In genomic region chr12:15800196-15800913, GRCm38 (mm10) we compare ENCODE assay signal across 10 mouse cellular contexts. TPM values are rescaled to one million over a fixed set of nuclear protein-coding genes. Genes with fewer than 3 reads are reported as not detected.
DNase-seq lines count a peak whose midpoint lies in the region; ATAC-seq lines count a peak whose summit lies in the region.
"Had no signal": no experiment of that assay in that cellular context is flagged by ENCODE, and none has a peak within 500 bp of the region (broad histone marks: within the 10 kb centered on the region; RNA-seq: fewer than 3 reads in every experiment).

No protein-coding gene starts in this region.

- ATAC-seq in hindbrain, embryonic 13.5 days (ENCODE audit: low FRiP score) = 0 out of 2 replicates have a peak, but pooled peaks have one; percentile 14
- peak; percentile 38 for ATAC-seq in heart, embryonic 16.5 days (replicated peaks; ENCODE audit: extremely low read depth, insufficient read depth, low FRiP score)
- peak; percentile 44; the same call in 1 of the 2 replicates for ATAC-seq in lung, embryonic 16.5 days (ENCODE audit: low read depth)
- no peak for ATAC-seq in granulocyte monocyte progenitor cell, adult 5-6 weeks (replicated peaks; ENCODE audit: poor library complexity, severe bottlenecking)

- peak overlapping the region; percentile 25; the same call in 1 of the 2 replicates for H3K27ac ChIP-seq in hindbrain, embryonic 13.5 days
- no peak overlapping the region for H3K27ac ChIP-seq in hindbrain, embryonic 10.5 days
- H3K27ac ChIP-seq in heart, embryonic 16.5 days (ENCODE audit: low read length) = peak overlapping the region; percentile 77
- peak overlapping the region; percentile 0; the same call in 1 of the 2 replicates for H3K27ac ChIP-seq in lung, embryonic 16.5 days (ENCODE audit: low read length)

- H3K9ac ChIP-seq in hindbrain, embryonic 13.5 days = no peak overlapping the region
- H3K9ac ChIP-seq in heart, embryonic 16.5 days (ENCODE audit: low read length) = no peak overlapping the region
- H3K9ac ChIP-seq in lung, embryonic 16.5 days (ENCODE audit: low read length) = no peak overlapping the region

- 81% methylated on average over 4 of the region's 4 CpGs for WGBS in hindbrain, embryonic 13.5 days
- 89% methylated on average over 4 of the region's 4 CpGs for WGBS in hindbrain, embryonic 10.5 days
- WGBS in heart, embryonic 16.5 days = 46% methylated on average over 4 of the region's 4 CpGs
- 73% methylated on average over 4 of the region's 4 CpGs for WGBS in lung, embryonic 16.5 days

- no peak for DNase-seq in hindbrain, embryonic 10.5 days (ENCODE audit: low spot score)
- DNase-seq in brain, adult 2 months (ENCODE audit: low read depth, low spot score) = peak; percentile 13
- no peak for DNase-seq in frontal cortex, adult 2 months (ENCODE audit: extremely low spot score in 1 of 2, low spot score in 1 of 2)
- DNase-seq in frontal cortex, postnatal 10 days (ENCODE audit: low spot score in 2 of 2) = no peak
- DNase-seq: cerebellum, adult 11-12 months; liver had no signal

- no peak overlapping the region for H3K4me3 ChIP-seq in hindbrain, embryonic 13.5 days
- H3K4me3 ChIP-seq in hindbrain, embryonic 10.5 days = no peak overlapping the region
- H3K4me3 ChIP-seq in heart, embryonic 16.5 days (ENCODE audit: low read length) = no peak overlapping the region
- no peak overlapping the region for H3K4me3 ChIP-seq in lung, embryonic 16.5 days (ENCODE audit: low read length)

- H3K36me3 ChIP-seq in hindbrain, embryonic 13.5 days = peaks cover 93% of the 10 kb centered on the region
- H3K36me3 ChIP-seq in hindbrain, embryonic 10.5 days = peaks cover 98% of the 10 kb centered on the region
- H3K36me3 ChIP-seq in heart, embryonic 16.5 days (ENCODE audit: control insufficient read depth, insufficient read depth) = peaks cover 41% of the 10 kb centered on the region
- H3K36me3 ChIP-seq in lung, embryonic 16.5 days (ENCODE audit: control insufficient read depth, insufficient read depth, low read length) = peaks cover 7% of the 10 kb centered on the region; the same call in 1 of the 2 replicates

- no peaks in the 10 kb centered on the region for H3K9me3 ChIP-seq in hindbrain, embryonic 13.5 days
- no peaks in the 10 kb centered on the region for H3K9me3 ChIP-seq in hindbrain, embryonic 10.5 days
- H3K9me3 ChIP-seq in heart, embryonic 16.5 days (replicated peaks; ENCODE audit: control insufficient read depth, low read length) = no peaks in the 10 kb centered on the region
- H3K9me3 ChIP-seq in lung, embryonic 16.5 days (ENCODE audit: control insufficient read depth, low read length) = no peaks in the 10 kb centered on the region

- peaks cover 93% of the 10 kb centered on the region for H3K4me1 ChIP-seq in hindbrain, embryonic 13.5 days (replicated peaks)
- H3K4me1 ChIP-seq in hindbrain, embryonic 10.5 days (replicated peaks) = peaks cover 21% of the 10 kb centered on the region
- H3K4me1 ChIP-seq in heart, embryonic 16.5 days (ENCODE audit: control insufficient read depth, insufficient read depth, low read length) = peaks cover 69% of the 10 kb centered on the region
- H3K4me1 ChIP-seq in lung, embryonic 16.5 days (replicated peaks; ENCODE audit: control insufficient read depth, insufficient read depth, low read length) = peaks cover 12% of the 10 kb centered on the region

- H3K4me2 ChIP-seq in hindbrain, embryonic 13.5 days = 0 out of 2 replicates have a peak overlapping the region, but pooled peaks have one; percentile 1
- H3K4me2 ChIP-seq in heart, embryonic 16.5 days (ENCODE audit: low read depth, low read length) = no peak overlapping the region
- no peak overlapping the region for H3K4me2 ChIP-seq in lung, embryonic 16.5 days (ENCODE audit: low read depth, low read length)

- no peaks in the 10 kb centered on the region for H3K27me3 ChIP-seq in hindbrain, embryonic 13.5 days
- no peaks in the 10 kb centered on the region for H3K27me3 ChIP-seq in hindbrain, embryonic 10.5 days (ENCODE audit: insufficient read depth, poor library complexity, severe bottlenecking)
- no peaks in the 10 kb centered on the region for H3K27me3 ChIP-seq in heart, embryonic 16.5 days (ENCODE audit: control insufficient read depth, insufficient read depth, low read length)
- no peaks in the 10 kb centered on the region for H3K27me3 ChIP-seq in lung, embryonic 16.5 days (ENCODE audit: control insufficient read depth, insufficient read depth, low read depth, low read length)

RNA-seq across cellular contexts. Expression of gene Trib2, which starts 16.4 kb away (rescaled TPM):
- polyA plus RNA-seq in hindbrain, embryonic 13.5 days (2015; fragmentation: Nextera tagmentation; extraction: Ambion mirVana) = 128 and 135 TPM in 2 replicates
- polyA plus RNA-seq in hindbrain, embryonic 10.5 days (2016; fragmentation: Nextera tagmentation; extraction: Ambion mirVana) = 41.6 and 56.9 TPM in 2 replicates
- polyA plus RNA-seq in heart, embryonic 16.5 days (2015; fragmentation: Nextera tagmentation; extraction: Ambion mirVana) = 52.7 and 53.8 TPM in 2 replicates
- polyA plus RNA-seq in lung, embryonic 16.5 days (2015; fragmentation: Nextera tagmentation; extraction: Ambion mirVana) = 25.1 TPM in 2 replicates
- polyA plus RNA-seq in frontal cortex, adult 2 months (2012; rRNA removed) = 25.3 and 29.4 TPM in 2 replicates
- total RNA-seq in granulocyte monocyte progenitor cell, adult 5-6 weeks (2014; fragmentation: Nextera tagmentation) = 0.47 and 1.5 TPM in 2 replicates
- total RNA-seq in granulocyte monocyte progenitor cell, adult 5-6 weeks (2017) = 0.05 and 0.09 TPM in 2 replicates
